Mouse (Mus musculus) embryonic fibroblast, embryonic 13.5 days (primary cell): ENCODE measurements around the gene Cep164.

Experiments used
- CTCF ChIP-seq: IDR thresholded peaks from 2 replicates; pipeline ENCODE4 v1.5.1; 2011; ENCODE audit warnings: mild to moderate bottlenecking, control low read depth, low read length, moderate library complexity, borderline replicate concordance; ENCODE audit not compliant: insufficient read depth
- POLR2A ChIP-seq: IDR thresholded peaks from 2 replicates; pipeline ENCODE4 v1.6.1; 2011; ENCODE audit warnings: low read depth, mild to moderate bottlenecking, control low read depth, low read length, moderate library complexity

DNA sequence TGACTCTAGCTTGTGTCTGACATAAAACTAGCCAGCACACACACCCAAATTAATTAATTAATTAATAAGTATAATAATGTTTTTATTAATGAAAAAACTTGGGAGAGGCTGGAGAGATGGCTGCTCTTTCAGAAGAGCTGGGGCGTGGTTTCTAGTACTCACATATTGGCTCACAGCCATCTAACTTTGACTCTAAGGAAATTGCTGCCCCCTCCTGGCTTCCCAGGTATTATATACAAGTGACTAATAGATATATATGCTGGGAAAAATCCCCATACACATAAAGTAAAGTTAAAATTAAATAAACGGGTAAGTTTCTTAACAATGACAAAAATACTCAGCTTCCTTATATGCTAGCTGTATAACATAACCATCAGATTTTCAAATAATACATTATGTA, 49.4 kb upstream of the Cep164 start:
- TF ChIP-seq POLR2A (no peak), CTCF (no peak)
